Mouse (Mus musculus) spleen, postnatal 36 days (tissue): ENCODE data around the gene Rgs11.
A peak's percentile ranks its signal among the peaks of the same experiment; 100 is the strongest.
"Not testable (repeated sequence)": the region's sequence is repeated elsewhere in the genome, so short reads cannot be mapped to it uniquely, and the experiment has no call there.

ENCODE experiments used
- DNase-seq, 2 experiments: peaks; one replicate each; pipeline ENCODE4 v3.0.0; 2022; ENCODE audit warnings: low spot score in 2 of 2, mixed read lengths in 1 of 2

Gene Rgs11

GRCm38 (mm10) chr17:26202737-26203136, at the start of gene Rgs11:
TSS of gene Rgs11 (plus strand) at chr17:26202951.
- DNase-seq: peak; percentile 36 to 52

- DNase-seq: no peak
These were observed 40.0 kb upstream of the Rgs11 start for GRCm38 (mm10) chr17:26162736-26163135.

GRCm38 (mm10) chr17:26168039-26168438, 34.7 kb upstream of the Rgs11 start:
- DNase-seq: peak; percentile 82 to 85

- not testable (repeated sequence) for DNase-seq
These were observed 27.5 kb upstream of the Rgs11 start for GRCm38 (mm10) chr17:26175248-26175647.

- no peak for DNase-seq
These were observed 24.1 kb upstream of the Rgs11 start for GRCm38 (mm10) chr17:26178611-26179010.

GRCm38 (mm10) chr17:26181179-26181578, 21.6 kb upstream of the Rgs11 start:
- DNase-seq: no peak

- DNase-seq: no peak
These were observed 15.2 kb upstream of the Rgs11 start for GRCm38 (mm10) chr17:26187592-26187991.

- no peak for DNase-seq
These were observed 14.5 kb upstream of the Rgs11 start for GRCm38 (mm10) chr17:26188091-26188805.

GRCm38 (mm10) chr17:26191486-26191885, 11.3 kb upstream of the Rgs11 start:
- DNase-seq: not testable (repeated sequence)

GRCm38 (mm10) chr17:26192481-26193190, 10.1 kb upstream of the Rgs11 start:
- no peak for DNase-seq

GRCm38 (mm10) chr17:26198892-26199291, 3.9 kb upstream of the Rgs11 start, which contains the start of gene Pdia2:
TSS of gene Pdia2 (minus strand) at chr17:26199087.
- peak; percentile 30 to 47 for DNase-seq

- peak; percentile 25 to 28 for DNase-seq
These were observed 1.7 kb upstream of the Rgs11 start for GRCm38 (mm10) chr17:26200831-26201705.

- DNase-seq: no peak
These were observed 753 bp upstream of the Rgs11 start for GRCm38 (mm10) chr17:26201998-26202397.

GRCm38 (mm10) chr17:26203321-26203811, 615 bp downstream of the Rgs11 start:
- peak in 1 of 2 experiments; percentile 11 for DNase-seq

- no peak for DNase-seq
These were observed 2.0 kb downstream of the Rgs11 start for GRCm38 (mm10) chr17:26204766-26205165.

GRCm38 (mm10) chr17:26206392-26206791, 3.6 kb downstream of the Rgs11 start:
- DNase-seq: no peak

- DNase-seq: no peak
These were observed 4.9 kb downstream of the Rgs11 start, which contains the start of gene Arhgdig for GRCm38 (mm10) chr17:26207686-26208085. TSS of gene Arhgdig (minus strand) at chr17:26207786.

- no peak for DNase-seq
These were observed 9.5 kb downstream of the Rgs11 start for GRCm38 (mm10) chr17:26212241-26212640.

GRCm38 (mm10) chr17:26212681-26213080, 9.9 kb downstream of the Rgs11 start:
- no peak for DNase-seq

- no peak for DNase-seq
These were observed 18.8 kb downstream of the Rgs11 start for GRCm38 (mm10) chr17:26221508-26221907.

GRCm38 (mm10) chr17:26225150-26225549, 22.4 kb downstream of the Rgs11 start:
- DNase-seq: no peak

- no peak for DNase-seq
These were observed 27.0 kb downstream of the Rgs11 start for GRCm38 (mm10) chr17:26229776-26230175.
